ENCODE assay signal across 8 mouse cellular contexts in the genomic region with DNA sequence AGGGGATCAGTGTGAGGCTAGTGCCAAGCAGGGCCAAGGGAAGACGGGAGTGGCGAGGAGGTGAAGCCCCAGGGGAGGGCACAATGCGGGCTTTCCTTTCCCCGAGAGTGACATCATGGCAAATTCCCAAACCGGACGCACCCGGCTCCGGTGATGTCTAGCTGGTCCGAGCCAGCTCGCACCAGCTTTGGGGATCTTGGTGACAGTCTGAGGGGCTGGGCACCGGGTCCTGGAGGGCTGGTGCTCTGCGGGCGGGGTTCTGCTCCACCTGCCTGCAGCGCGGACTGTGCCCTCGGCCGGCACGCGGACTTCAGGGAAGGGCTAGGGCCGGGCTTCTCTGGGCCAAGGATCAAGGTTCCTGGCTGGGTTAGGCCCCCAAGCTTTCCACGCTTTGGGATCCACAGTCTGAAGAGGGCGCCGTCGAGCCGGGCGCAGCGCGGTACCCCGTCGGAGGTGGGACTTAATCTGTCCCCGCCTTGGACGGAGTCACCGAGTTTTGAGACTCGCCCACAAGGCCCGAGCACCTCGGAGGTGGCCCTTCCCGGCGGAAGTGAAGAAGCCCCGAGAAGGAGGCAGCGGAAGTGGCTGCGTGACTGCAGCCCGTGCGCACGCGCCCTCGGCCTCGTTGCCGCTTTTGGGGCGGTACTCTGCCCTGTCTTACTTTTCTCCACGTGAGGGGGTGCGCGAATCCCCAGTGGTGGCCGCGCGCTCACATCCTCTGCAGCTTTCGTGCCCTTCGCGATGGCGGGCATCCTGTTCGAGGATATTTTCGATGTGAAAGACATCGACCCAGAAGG. TPM values are rescaled to one million over a fixed set of nuclear protein-coding genes. Genes with fewer than 3 reads are reported as not detected.
DNase-seq lines count a peak whose midpoint lies in the region; ATAC-seq and TF ChIP-seq lines count a peak whose summit lies in the region.

TSS of gene Polr2h (plus strand) at position 485 of the 797 bp plus-strand sequence.
TSS of gene Clcn2 (minus strand) at position 566 of the 797 bp plus-strand sequence.

- TF ChIP-seq EP300 in MEL (IDR thresholded peaks at IDR 0.05; ENCODE audit: low read depth in 1 of 2, low read length in 2 of 2) = no peak

- peak within 1 kb of the TSS; percentile 84 for H3K4me2 ChIP-seq in forebrain, postnatal 0 days (ENCODE audit: low read depth)
- peak within 1 kb of the TSS; percentile 91 for H3K4me2 ChIP-seq in lung, embryonic 15.5 days

- peak within 1 kb of the TSS; percentile 89 for H3K9ac ChIP-seq in MEL (ENCODE audit: control insufficient read depth, low read depth, low read length, poor library complexity, severe bottlenecking)
- H3K9ac ChIP-seq in forebrain, postnatal 0 days = peak within 1 kb of the TSS; percentile 84
- H3K9ac ChIP-seq in lung, embryonic 15.5 days = peak within 1 kb of the TSS; percentile 67

- TF ChIP-seq POLR2A in MEL (IDR thresholded peaks at IDR 0.05; ENCODE audit: control insufficient read depth in 1 of 2, insufficient read depth in 1 of 2, low read depth in 1 of 2, low read length in 2 of 2, poor library complexity in 1 of 2) = peak; percentile 79 to 82
- peak; percentile 54; the same call in 1 of the 2 replicates for TF ChIP-seq POLR2A in cerebellum, adult 2 months (IDR thresholded peaks at IDR 0.05; ENCODE audit: borderline replicate concordance, insufficient read depth, low read length)

- H3K79me2 ChIP-seq in MEL (ENCODE audit: control insufficient read depth, insufficient read depth, low read length, poor library complexity) = peaks cover 7% of the 10 kb centered on the region

- peaks cover 0 to 17% of the 10 kb centered on the region in 2 experiments; a peak in 3 of 4 replicates for H3K4me1 ChIP-seq in MEL (ENCODE audit: control insufficient read depth in 1 of 2, insufficient read depth in 2 of 2, low read length in 2 of 2)
- H3K4me1 ChIP-seq in cerebellum, adult 2 months (ENCODE audit: control insufficient read depth, insufficient read depth, low read length) = peaks cover 17% of the 10 kb centered on the region
- H3K4me1 ChIP-seq in forebrain, postnatal 0 days (ENCODE audit: insufficient read depth) = peaks cover 14% of the 10 kb centered on the region
- peaks cover 30% of the 10 kb centered on the region for H3K4me1 ChIP-seq in lung, embryonic 15.5 days

- WGBS in cerebellum, adult 2 months = under 1% methylated on average over 62 of the region's 62 CpGs
- 2% methylated on average over 62 of the region's 62 CpGs for WGBS in forebrain, postnatal 0 days
- WGBS in lung, embryonic 15.5 days = under 1% methylated on average over 62 of the region's 62 CpGs

- peak; percentile 22 for TF ChIP-seq RAD21 in MEL (IDR thresholded peaks at IDR 0.05; ENCODE audit: low read depth, low read length)

- peak within 1 kb of the TSS; percentile 88 for H3K27ac ChIP-seq in MEL (ENCODE audit: control insufficient read depth, low read depth, low read length)
- peak within 1 kb of the TSS; percentile 65 for H3K27ac ChIP-seq in cerebellum, adult 2 months (ENCODE audit: insufficient read depth, low read length)
- H3K27ac ChIP-seq in forebrain, postnatal 0 days (ENCODE audit: low read depth, low read length) = peak within 1 kb of the TSS; percentile 94
- H3K27ac ChIP-seq in lung, embryonic 15.5 days = peak within 1 kb of the TSS; percentile 97

- no peaks in the 10 kb centered on the region for H3K9me3 ChIP-seq in MEL (replicated peaks; ENCODE audit: insufficient read depth, low read length)
- no peaks in the 10 kb centered on the region for H3K9me3 ChIP-seq in forebrain, postnatal 0 days (ENCODE audit: low read length)
- no peaks in the 10 kb centered on the region for H3K9me3 ChIP-seq in lung, embryonic 15.5 days

- peak within 1 kb of the TSS; percentile 87 to 89 for H3K4me3 ChIP-seq in MEL (ENCODE audit: control insufficient read depth in 1 of 2, insufficient read depth in 1 of 2, low read depth in 2 of 2, low read length in 2 of 2)
- peak within 1 kb of the TSS; percentile 85 for H3K4me3 ChIP-seq in cerebellum, adult 2 months (replicated peaks; ENCODE audit: insufficient read depth, low read depth, low read length)
- H3K4me3 ChIP-seq in forebrain, postnatal 0 days (ENCODE audit: low read depth, low read length) = peak within 1 kb of the TSS; percentile 69
- H3K4me3 ChIP-seq in lung, embryonic 15.5 days = peak within 1 kb of the TSS; percentile 68

- DNase-seq in MEL (ENCODE audit: low read depth, low spot score) = peak; percentile 99
- DNase-seq in cerebellum, adult 2 months = peak; percentile 97
- DNase-seq in forebrain, postnatal 0 days = peak; percentile 96
- DNase-seq in heart, postnatal 4 days = peak; percentile 98
- peak; percentile 97 for DNase-seq in layer of hippocampus, adult 8-10 months (ENCODE audit: low spot score in 2 of 2)
- DNase-seq in ovary, adult 18-20 months (ENCODE audit: low spot score) = peak; percentile 97
- DNase-seq in thymus, postnatal 0 days (ENCODE audit: low spot score) = peak; percentile 98

- H3K27me3 ChIP-seq in MEL (ENCODE audit: control insufficient read depth in 1 of 2, insufficient read depth in 2 of 2, low read length in 2 of 2) = no peaks in the 10 kb centered on the region
- no peaks in the 10 kb centered on the region for H3K27me3 ChIP-seq in cerebellum, adult 2 months (ENCODE audit: control insufficient read depth, insufficient read depth, low read length)
- H3K27me3 ChIP-seq in forebrain, postnatal 0 days (ENCODE audit: insufficient read depth, low read length) = no peaks in the 10 kb centered on the region
- H3K27me3 ChIP-seq in lung, embryonic 15.5 days = no peaks in the 10 kb centered on the region

- peak in 2 of 3 experiments; percentile 77 to 84; a peak in 5 of 6 replicates for TF ChIP-seq CTCF in MEL (IDR thresholded peaks at IDR 0.05 in 2 of 3, conservative IDR thresholded peaks at IDR 0.05 in 1 of 3; ENCODE audit: control insufficient read depth in 1 of 3, insufficient read depth in 1 of 3, low read depth in 2 of 3, low read length in 3 of 3, poor library complexity in 1 of 3, severe bottlenecking in 1 of 3)
- TF ChIP-seq CTCF in cerebellum, adult 2 months (IDR thresholded peaks at IDR 0.05; ENCODE audit: borderline replicate concordance, insufficient read depth, low read depth, low read length) = peak; percentile 60; the same call in 1 of the 2 replicates
- peak; percentile 66 for TF ChIP-seq CTCF in forebrain, postnatal 0 days (IDR thresholded peaks at IDR 0.05; ENCODE audit: low read depth)

- ATAC-seq in forebrain, postnatal 0 days = peak; percentile 91
- ATAC-seq in lung, embryonic 15.5 days (ENCODE audit: borderline replicate concordance, extremely low read depth, low FRiP score, low TSS enrichment) = peak; percentile 87

- H3K36me3 ChIP-seq in MEL (ENCODE audit: control insufficient read depth in 1 of 2, insufficient read depth in 2 of 2, low read length in 2 of 2) = peaks cover 0 to 9% of the 10 kb centered on the region in 2 experiments; a peak in 3 of 4 replicates
- H3K36me3 ChIP-seq in forebrain, postnatal 0 days (ENCODE audit: insufficient read depth) = peaks cover 25% of the 10 kb centered on the region
- H3K36me3 ChIP-seq in lung, embryonic 15.5 days = peaks cover 16% of the 10 kb centered on the region; the same call in 1 of the 2 replicates

TF ChIP-seq in MEL, 35 proteins besides CTCF, POLR2A, EP300 and RAD21 (continues in another document):
- TF ChIP-seq SMC3 (IDR thresholded peaks at IDR 0.05; ENCODE audit: low read depth, low read length) (peak; percentile 21; the same call in 1 of the 2 replicates), MYB (IDR thresholded peaks at IDR 0.05; ENCODE audit: low read depth, low read length) (no peak), UBTF (IDR thresholded peaks at IDR 0.05; ENCODE audit: borderline replicate concordance, insufficient read depth, low read depth, low read length) (no peak), MAFK (IDR thresholded peaks at IDR 0.05; ENCODE audit: borderline replicate concordance, low read depth, low read length) (no peak), KAT2A (conservative IDR thresholded peaks at IDR 0.05; ENCODE audit: low read depth, low read length) (no peak; the same call in 1 of the 2 replicates), ZNF384 (IDR thresholded peaks at IDR 0.05; ENCODE audit: low read depth, low read length) (no peak), TCF12 (IDR thresholded peaks at IDR 0.05; ENCODE audit: low read depth, low read length) (peak; percentile 27; the same call in 1 of the 2 replicates), ZKSCAN1 (IDR thresholded peaks at IDR 0.05; ENCODE audit: low read depth, low read length) (no peak), MAZ (IDR thresholded peaks at IDR 0.05; ENCODE audit: low read depth, low read length) (peak; percentile 27; the same call in 1 of the 2 replicates), HCFC1 (IDR thresholded peaks at IDR 0.05; ENCODE audit: low read depth, low read length) (peak; percentile 89), ELF1 (IDR thresholded peaks at IDR 0.05; ENCODE audit: low read depth, low read length) (peak; percentile 85), RCOR1 (IDR thresholded peaks at IDR 0.05; ENCODE audit: low read depth, low read length) (no peak)

RNA-seq across cellular contexts. Expression of gene Polr2h, which starts in this region (rescaled TPM):
- 174 and 180 TPM in 2 replicates for total RNA-seq in MEL (2012; rRNA removed)
- polyA plus RNA-seq in MEL (2012; ENCODE audit: insufficient read depth in 1 of 2, insufficient read length in 2 of 2, low read depth in 1 of 2, low replicate concordance in 2 of 2, missing spikeins in 1 of 2) = 10 to 100 TPM in 1 of 2 experiments, not detected in 1; 95.4 TPM
- 38.6 and 41.2 TPM in 2 replicates for polyA plus RNA-seq in cerebellum, adult 2 months (2012; rRNA removed)
- 43.7 and 55.3 TPM in 2 replicates for total RNA-seq in forebrain, postnatal 0 days (2014; rRNA removed)
- 87.4 and 103 TPM in 2 replicates for polyA plus RNA-seq in forebrain, postnatal 0 days (2015; fragmentation: Nextera tagmentation; extraction: Ambion mirVana)
- total RNA-seq in heart, postnatal 4 days (2021) = 10 to 100 TPM; 15.6 to 16.7 TPM
- total RNA-seq in layer of hippocampus, adult 8-10 months (2022) = 10 to 100 TPM; 18.6 to 29.3 (median 22.7) TPM
- polyA plus RNA-seq in lung, embryonic 15.5 days (2015; fragmentation: Nextera tagmentation; extraction: Ambion mirVana) = 86.6 and 101 TPM in 2 replicates
- polyA plus RNA-seq in thymus, postnatal 0 days (2015; fragmentation: Nextera tagmentation; extraction: Ambion mirVana) = 116 and 117 TPM in 2 replicates

RNA-seq across cellular contexts. Expression of gene Clcn2, which starts in this region (rescaled TPM):
- total RNA-seq in MEL (2012; rRNA removed) = 3.6 and 5.4 TPM in 2 replicates
- 1 to 10 TPM in 1 of 2 experiments, not detected in 1; 9.4 TPM for polyA plus RNA-seq in MEL (2012; ENCODE audit: insufficient read depth in 1 of 2, insufficient read length in 2 of 2, low read depth in 1 of 2, low replicate concordance in 2 of 2, missing spikeins in 1 of 2)
- polyA plus RNA-seq in cerebellum, adult 2 months (2012; rRNA removed) = 94.4 and 97.2 TPM in 2 replicates
- total RNA-seq in forebrain, postnatal 0 days (2014; rRNA removed) = 41.9 and 47.9 TPM in 2 replicates
- polyA plus RNA-seq in forebrain, postnatal 0 days (2015; fragmentation: Nextera tagmentation; extraction: Ambion mirVana) = 10.7 and 14.1 TPM in 2 replicates
- 1 to 10 TPM; 3.2 to 4.5 TPM for total RNA-seq in heart, postnatal 4 days (2021)
- 100 to 1,000 TPM in 1 of 4 experiments, 10 to 100 TPM in 3; 83.1 to 103 (median 87.5) TPM for total RNA-seq in layer of hippocampus, adult 8-10 months (2022)
- 7.2 and 8.6 TPM in 2 replicates for polyA plus RNA-seq in lung, embryonic 15.5 days (2015; fragmentation: Nextera tagmentation; extraction: Ambion mirVana)
- 5.3 and 7.1 TPM in 2 replicates for polyA plus RNA-seq in thymus, postnatal 0 days (2015; fragmentation: Nextera tagmentation; extraction: Ambion mirVana)

Comparison
In these comparisons a context has a peak if more than half of its experiments do, and no peak if none do; other contexts are left out.
1. Peak in every context shown above with its lines: DNase-seq, ATAC-seq, H3K4me3 ChIP-seq and H3K27ac ChIP-seq.